ENCODE assay signal across 10 mouse cellular contexts in the genomic region with DNA sequence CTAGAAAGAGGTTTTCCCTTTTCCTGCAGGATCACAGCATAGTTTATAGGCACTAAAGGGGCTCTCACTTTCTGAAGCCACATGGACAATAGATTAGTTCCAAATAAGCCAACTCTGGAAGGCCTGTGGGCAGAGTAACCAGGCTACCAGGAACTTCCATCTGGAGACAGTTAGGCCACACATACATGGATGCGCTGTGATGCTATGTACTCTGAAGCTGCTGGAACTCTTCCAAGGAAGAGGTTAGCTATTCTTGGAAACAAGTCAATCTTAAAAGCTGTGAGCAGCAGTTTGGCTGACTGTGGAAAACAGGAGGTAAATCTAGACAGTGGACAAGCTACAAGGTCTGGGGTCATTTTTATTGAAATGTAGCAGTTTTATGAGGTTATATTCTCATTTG. TPM values are rescaled to one million over a fixed set of nuclear protein-coding genes. Genes with fewer than 3 reads are reported as not detected.
DNase-seq lines count a peak whose midpoint lies in the region; ATAC-seq and TF ChIP-seq lines count a peak whose summit lies in the region.
"Had no signal": no experiment of that assay in that cellular context is flagged by ENCODE, and none has a peak within 500 bp of the region (broad histone marks: within the 10 kb centered on the region; RNA-seq: fewer than 3 reads in every experiment).

No protein-coding gene starts in this region.

- no peak for DNase-seq in intestine, embryonic 14.5 days (ENCODE audit: low spot score)
- DNase-seq in adipocyte (ENCODE audit: low spot score): peak; percentile 60
- peak; percentile 43 for DNase-seq in kidney, postnatal 10 days
- DNase-seq in thymus, postnatal 4 days: no peak
- DNase-seq: cerebellum, adult 11 months had no signal

- no peak for TF ChIP-seq CTCF in intestine, postnatal 0 days (IDR thresholded peaks at IDR 0.05; ENCODE audit: low read depth)

- no peaks in the 10 kb centered on the region for H3K36me3 ChIP-seq in intestine, embryonic 14.5 days (ENCODE audit: control insufficient read depth, insufficient read depth, low read length)
- H3K36me3 ChIP-seq in intestine, postnatal 0 days (ENCODE audit: control insufficient read depth, insufficient read depth): no peaks in the 10 kb centered on the region
- no peaks in the 10 kb centered on the region for H3K36me3 ChIP-seq in embryonic facial prominence, embryonic 15.5 days

- WGBS in intestine, embryonic 14.5 days: 18% methylated on average over 1 of the region's 1 CpGs
- 55% methylated on average over 1 of the region's 1 CpGs for WGBS in intestine, postnatal 0 days
- WGBS in embryonic facial prominence, embryonic 15.5 days: 21% methylated on average over 1 of the region's 1 CpGs

- no peak overlapping the region for H3K9ac ChIP-seq in intestine, embryonic 14.5 days (ENCODE audit: low read length)
- H3K9ac ChIP-seq in intestine, postnatal 0 days (ENCODE audit: low read depth, low read length): no peak overlapping the region
- no peak overlapping the region for H3K9ac ChIP-seq in embryonic facial prominence, embryonic 15.5 days

- no peak for ATAC-seq in intestine, embryonic 14.5 days (replicated peaks; ENCODE audit: low FRiP score, low TSS enrichment, low read depth)
- ATAC-seq in intestine, postnatal 0 days: no peak
- peak; percentile 69; the same call in 1 of the 2 replicates for ATAC-seq in embryonic facial prominence, embryonic 15.5 days (ENCODE audit: insufficient number of reproducible peaks, low FRiP score, low TSS enrichment, low read depth)
- ATAC-seq in monocyte, adult 5-6 weeks (replicated peaks; ENCODE audit: insufficient number of reproducible peaks, low FRiP score, low TSS enrichment, poor library complexity, severe bottlenecking): no peak
- ATAC-seq: Patski had no signal

- no peak overlapping the region for H3K4me2 ChIP-seq in intestine, embryonic 14.5 days (ENCODE audit: low read length)
- H3K4me2 ChIP-seq in intestine, postnatal 0 days (replicated peaks; ENCODE audit: low read depth): no peak overlapping the region
- no peak overlapping the region for H3K4me2 ChIP-seq in embryonic facial prominence, embryonic 15.5 days (replicated peaks)

- H3K4me3 ChIP-seq in intestine, embryonic 14.5 days (ENCODE audit: low read depth, low read length): no peak overlapping the region
- H3K4me3 ChIP-seq in intestine, postnatal 0 days (ENCODE audit: low read depth, low read length): no peak overlapping the region
- no peak overlapping the region for H3K4me3 ChIP-seq in embryonic facial prominence, embryonic 15.5 days (replicated peaks)
- H3K4me3 ChIP-seq: left cerebral cortex, adult 2 months had no signal

- H3K27ac ChIP-seq in intestine, embryonic 14.5 days (ENCODE audit: low read depth): peak overlapping the region; percentile 47; the same call in 1 of the 2 replicates
- no peak overlapping the region for H3K27ac ChIP-seq in intestine, postnatal 0 days (ENCODE audit: low read depth, low read length)
- peak overlapping the region; percentile 66 for H3K27ac ChIP-seq in embryonic facial prominence, embryonic 15.5 days (replicated peaks)
- H3K27ac ChIP-seq: left cerebral cortex, adult 2 months had no signal

- no peaks in the 10 kb centered on the region for H3K9me3 ChIP-seq in intestine, embryonic 14.5 days (ENCODE audit: control insufficient read depth, low read length)
- H3K9me3 ChIP-seq in intestine, postnatal 0 days (ENCODE audit: control insufficient read depth): no peaks in the 10 kb centered on the region
- no peaks in the 10 kb centered on the region for H3K9me3 ChIP-seq in embryonic facial prominence, embryonic 15.5 days (replicated peaks)

- peaks cover 15% of the 10 kb centered on the region; the same call in 1 of the 2 replicates for H3K4me1 ChIP-seq in intestine, embryonic 14.5 days (replicated peaks; ENCODE audit: control insufficient read depth, insufficient read depth, low read length)
- no peaks in the 10 kb centered on the region for H3K4me1 ChIP-seq in intestine, postnatal 0 days (replicated peaks; ENCODE audit: control insufficient read depth, insufficient read depth, low read length)
- peaks cover 34% of the 10 kb centered on the region for H3K4me1 ChIP-seq in embryonic facial prominence, embryonic 15.5 days

- no peaks in the 10 kb centered on the region for H3K27me3 ChIP-seq in intestine, embryonic 14.5 days (replicated peaks; ENCODE audit: control insufficient read depth, insufficient read depth, low read length)
- H3K27me3 ChIP-seq in intestine, postnatal 0 days (replicated peaks; ENCODE audit: control insufficient read depth, insufficient read depth, low read length): no peaks in the 10 kb centered on the region
- no peaks in the 10 kb centered on the region for H3K27me3 ChIP-seq in embryonic facial prominence, embryonic 15.5 days
- H3K27me3 ChIP-seq: Patski had no signal

RNA-seq across cellular contexts. Expression of a gene that starts 46.9 kb away (rescaled TPM):
- polyA plus RNA-seq in intestine, embryonic 14.5 days (2014; fragmentation: Nextera tagmentation; extraction: Ambion mirVana): 27.7 and 28.2 TPM in 2 replicates
- 9.6 and 12.4 TPM in 2 replicates for polyA plus RNA-seq in intestine, postnatal 0 days (2015; fragmentation: Nextera tagmentation; extraction: Ambion mirVana)
- polyA plus RNA-seq in embryonic facial prominence, embryonic 15.5 days (2015; fragmentation: Nextera tagmentation; extraction: Ambion mirVana): 23.1 and 24.6 TPM in 2 replicates
- 0.67 to 1.3 TPM (median 0.96 TPM) in 3 replicates for total RNA-seq in monocyte, adult 5-6 weeks (2017)

Comparison
In these comparisons a context has a peak if more than half of its experiments do, and no peak if none do; other contexts are left out.
1. DNase-seq: peak in adipocyte (single experiment) and kidney, postnatal 10 days (single experiment); none in intestine, embryonic 14.5 days (single experiment) and thymus, postnatal 4 days (single experiment).